Mouse (Mus musculus): ENCODE results near the gene Tbx2. TPM values are rescaled to one million over a fixed set of nuclear protein-coding genes. Genes with fewer than 3 reads are reported as not detected.

Tbx2 gene
- polyA plus RNA-seq, 1 experiment from 2014 or later, result 20.5 TPM

DNA sequence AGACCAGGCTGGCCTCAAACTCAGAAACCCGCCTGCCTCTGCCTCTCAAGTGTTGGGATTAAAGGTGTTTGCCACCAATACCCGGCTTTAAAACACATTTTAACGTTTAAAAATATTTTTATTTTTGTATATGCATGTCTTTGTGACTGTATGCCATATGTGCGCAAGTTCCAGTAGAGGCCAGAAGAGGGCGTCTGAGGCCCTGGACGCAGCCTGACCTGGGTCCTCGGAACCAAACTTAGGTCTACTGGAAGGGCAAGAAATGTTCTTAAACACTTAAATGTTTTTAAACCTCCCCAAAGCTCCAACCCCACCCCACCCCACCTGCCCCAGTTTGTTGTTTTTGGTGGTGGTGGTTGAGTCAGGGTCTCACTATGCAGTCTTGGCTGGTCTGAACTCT, 32.0 kb downstream of the Tbx2 start:
- no peak overlapping the region for H3K9ac ChIP-seq
- H3K4me3 ChIP-seq, result no peak overlapping the region
- no peak for ATAC-seq (ENCODE audit: insufficient number of reproducible peaks, insufficient read depth, low FRiP score, low TSS enrichment)
- H3K4me2 ChIP-seq (replicated peaks), result no peak overlapping the region
- H3K27me3 ChIP-seq, result no peaks in the 10 kb centered on the region
- H3K9me3 ChIP-seq, result no peaks in the 10 kb centered on the region
- H3K27ac ChIP-seq, result no peak overlapping the region
- no peaks in the 10 kb centered on the region for H3K4me1 ChIP-seq
- H3K36me3 ChIP-seq, result no peaks in the 10 kb centered on the region
- 38% methylated on average over 7 of the region's 7 CpGs for WGBS

DNA sequence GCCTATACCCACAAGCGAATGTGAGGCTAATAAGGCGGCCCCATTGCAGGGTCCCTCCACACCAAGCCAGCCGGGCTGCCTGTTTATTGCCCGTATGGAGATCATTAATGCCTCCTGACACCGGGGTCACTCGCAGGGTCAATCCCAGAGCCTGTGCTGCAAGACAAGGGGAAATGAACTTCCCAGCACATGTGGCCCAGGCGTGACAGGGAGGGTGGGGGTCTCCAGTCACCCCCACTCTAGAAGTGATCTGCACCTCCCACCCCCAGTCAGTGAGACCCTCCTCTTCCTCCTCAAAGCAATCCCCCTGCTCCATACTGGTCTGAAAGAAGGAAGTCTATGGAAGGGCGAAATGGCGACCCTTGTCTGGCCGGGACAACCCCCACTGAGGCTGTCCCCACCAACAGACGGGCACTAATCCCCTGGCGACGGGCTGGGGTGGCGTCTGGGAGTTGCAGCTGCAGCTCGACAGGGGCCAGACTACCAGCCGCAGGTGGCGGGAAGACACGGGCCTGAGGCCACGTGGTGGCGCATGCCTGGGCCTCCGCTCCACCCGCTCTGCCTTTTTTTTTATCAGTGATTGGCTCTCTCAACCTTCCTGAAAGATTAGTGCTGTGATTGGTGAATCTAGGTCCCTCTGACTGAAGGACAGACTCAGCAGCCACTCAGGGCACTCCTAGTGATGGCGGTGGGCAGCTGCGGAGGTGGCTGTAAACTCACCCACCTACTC, 43.9 kb downstream of the Tbx2 start:
- peak; percentile 74 for ATAC-seq (ENCODE audit: insufficient number of reproducible peaks, insufficient read depth, low FRiP score, low TSS enrichment)
- Histone ChIP-seq H3K9me3 (no peaks in the 10 kb centered on the region), H3K9ac (no peak overlapping the region), H3K4me2 (replicated peaks) (peak overlapping the region; percentile 20; the same call in 1 of the 2 replicates), H3K27me3 (peaks cover 7% of the 10 kb centered on the region; the same call in 1 of the 2 replicates), H3K4me3 (no peak overlapping the region), H3K27ac (no peak overlapping the region), H3K4me1 (peaks cover 6% of the 10 kb centered on the region; the same call in 1 of the 2 replicates), H3K36me3 (no peaks in the 10 kb centered on the region)
- WGBS, result 28% methylated on average over 24 of the region's 24 CpGs

DNA sequence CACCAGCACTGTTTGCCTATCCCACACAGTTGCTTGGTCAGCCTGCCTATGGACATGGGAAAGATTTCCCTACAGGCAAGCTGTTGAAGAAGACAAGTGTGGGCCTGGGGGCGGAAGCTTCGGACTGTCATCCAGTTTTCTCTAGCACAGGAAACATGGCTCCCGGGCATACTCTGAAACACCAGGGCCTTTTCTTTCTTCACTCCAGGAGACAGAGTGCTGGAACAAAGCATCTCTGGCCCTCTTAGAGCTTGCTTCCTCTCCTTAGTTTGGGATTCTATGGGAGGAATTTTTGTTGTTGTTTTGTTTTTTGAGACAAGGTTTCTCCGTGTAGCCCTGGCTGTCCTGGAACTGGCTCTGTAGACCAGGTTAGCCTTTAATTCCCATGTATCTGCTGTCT, 52.1 kb downstream of the Tbx2 start:
- H3K9ac ChIP-seq, result no peak overlapping the region
- no peak overlapping the region for H3K4me3 ChIP-seq
- H3K4me2 ChIP-seq (replicated peaks), result no peak overlapping the region
- H3K9me3 ChIP-seq, result no peaks in the 10 kb centered on the region
- no peak overlapping the region for H3K27ac ChIP-seq
- H3K4me1 ChIP-seq, result peaks cover 12% of the 10 kb centered on the region
- no peaks in the 10 kb centered on the region for H3K36me3 ChIP-seq
- H3K27me3 ChIP-seq, result peaks cover 61% of the 10 kb centered on the region
- 36% methylated on average over 4 of the region's 4 CpGs for WGBS
- no peak for ATAC-seq (ENCODE audit: insufficient number of reproducible peaks, insufficient read depth, low FRiP score, low TSS enrichment)

DNA sequence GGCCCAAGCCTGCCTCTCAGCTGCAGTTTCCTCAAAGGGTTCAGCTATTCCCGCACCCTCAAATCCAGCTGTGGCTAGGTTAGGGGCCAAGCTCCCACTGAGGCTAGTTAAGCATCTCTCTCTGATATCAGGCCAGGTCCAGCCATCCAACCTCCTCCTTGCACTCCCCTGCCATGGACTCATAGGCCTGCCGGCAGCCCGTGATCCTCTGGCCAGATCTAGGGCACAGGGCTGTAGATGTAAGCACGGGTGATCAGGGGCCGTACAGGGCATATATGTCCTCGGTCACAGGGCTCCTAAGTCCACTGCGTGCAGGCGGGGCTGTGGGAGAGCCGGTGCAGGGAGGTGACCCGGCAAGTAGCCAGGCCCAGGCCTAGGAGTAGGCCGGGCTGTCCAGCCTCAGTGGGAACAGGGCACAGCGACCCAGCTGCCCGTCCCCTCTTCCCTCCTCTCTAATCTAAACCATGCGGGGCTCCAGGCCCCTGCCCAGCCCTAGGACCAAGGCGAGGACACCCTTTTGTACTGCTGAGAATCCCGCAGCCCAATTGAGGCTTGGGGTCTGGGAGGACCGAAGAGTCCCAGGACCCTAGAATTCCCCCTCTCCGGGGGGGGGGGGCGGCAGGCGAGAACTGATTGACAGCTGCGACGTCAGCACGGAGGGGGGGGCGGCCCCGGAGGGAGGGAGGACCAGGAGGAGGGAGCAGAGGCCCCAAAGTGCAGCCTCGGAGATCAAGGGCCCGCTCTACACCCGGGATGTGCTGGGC, 53.5 kb downstream of the Tbx2 start, which contains the start of gene Tbx4:
Gene Tbx4 (plus strand): TSS at position 758 of the 764 bp plus-strand sequence.
- peak within 1 kb of the TSS; percentile 40 for H3K4me2 ChIP-seq (replicated peaks)
- WGBS, result 13% methylated on average over 26 of the region's 28 CpGs
- H3K9me3 ChIP-seq, result no peaks in the 10 kb centered on the region
- H3K27me3 ChIP-seq, result peaks cover 71% of the 10 kb centered on the region
- H3K9ac ChIP-seq, result 0 out of 2 replicates have a peak within 1 kb of the TSS, but pooled peaks have one; percentile 15
- peak within 1 kb of the TSS; percentile 25 for H3K4me3 ChIP-seq
- peak; percentile 63 for ATAC-seq (ENCODE audit: insufficient number of reproducible peaks, insufficient read depth, low FRiP score, low TSS enrichment)
- peaks cover 13% of the 10 kb centered on the region for H3K4me1 ChIP-seq
- no peaks in the 10 kb centered on the region for H3K36me3 ChIP-seq
- H3K27ac ChIP-seq, result no peak within 1 kb of the TSS

DNA sequence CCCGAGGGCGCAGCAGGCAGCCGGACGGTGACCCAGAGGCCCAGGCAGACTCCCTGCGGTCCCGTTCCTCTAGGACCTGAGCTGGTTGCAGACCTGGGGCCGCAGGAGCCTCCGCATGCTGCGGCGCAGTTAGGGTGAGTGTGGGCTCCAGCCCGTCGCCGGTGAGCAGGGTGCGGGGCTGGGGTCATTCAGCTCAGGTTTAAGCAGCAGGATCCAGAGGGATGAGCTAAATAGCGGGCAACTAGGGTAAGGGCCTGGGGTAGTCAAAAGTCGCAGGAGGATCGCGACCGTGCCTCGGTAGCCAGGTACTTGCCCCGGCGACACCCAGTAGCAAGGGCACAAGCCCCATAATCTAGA, 54.1 kb downstream of the Tbx2 start:
- H3K4me3 ChIP-seq, result peak overlapping the region; percentile 25
- H3K36me3 ChIP-seq, result no peaks in the 10 kb centered on the region
- peak overlapping the region; percentile 40 for H3K4me2 ChIP-seq (replicated peaks)
- H3K27me3 ChIP-seq, result peaks cover 73% of the 10 kb centered on the region
- no peaks in the 10 kb centered on the region for H3K9me3 ChIP-seq
- H3K4me1 ChIP-seq, result peaks cover 14% of the 10 kb centered on the region
- H3K27ac ChIP-seq, result no peak overlapping the region
- no peak for ATAC-seq (ENCODE audit: insufficient number of reproducible peaks, insufficient read depth, low FRiP score, low TSS enrichment)
- WGBS, result 3% methylated on average over 22 of the region's 22 CpGs
- 0 out of 2 replicates have a peak overlapping the region, but pooled peaks have one; percentile 15 for H3K9ac ChIP-seq

DNA sequence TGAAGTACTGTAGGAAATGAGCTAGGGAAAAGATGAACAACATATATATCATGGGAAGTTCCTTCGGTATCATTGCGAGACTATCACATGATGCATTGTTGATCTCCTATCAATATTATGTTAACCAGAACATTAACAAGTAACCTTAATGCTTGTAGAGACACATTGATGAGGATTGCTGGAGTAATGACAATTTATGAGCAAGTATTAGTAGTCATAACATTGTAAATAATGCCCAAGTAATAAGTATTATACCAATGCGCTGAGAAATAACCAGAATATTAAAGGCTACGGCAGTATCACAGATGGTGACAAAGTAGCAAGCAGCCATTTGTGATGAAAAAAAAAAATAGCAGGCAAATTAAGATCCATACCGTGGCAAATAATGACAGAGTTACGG, 54.9 kb downstream of the Tbx2 start:
- no peak overlapping the region for H3K4me2 ChIP-seq (replicated peaks)

DNA sequence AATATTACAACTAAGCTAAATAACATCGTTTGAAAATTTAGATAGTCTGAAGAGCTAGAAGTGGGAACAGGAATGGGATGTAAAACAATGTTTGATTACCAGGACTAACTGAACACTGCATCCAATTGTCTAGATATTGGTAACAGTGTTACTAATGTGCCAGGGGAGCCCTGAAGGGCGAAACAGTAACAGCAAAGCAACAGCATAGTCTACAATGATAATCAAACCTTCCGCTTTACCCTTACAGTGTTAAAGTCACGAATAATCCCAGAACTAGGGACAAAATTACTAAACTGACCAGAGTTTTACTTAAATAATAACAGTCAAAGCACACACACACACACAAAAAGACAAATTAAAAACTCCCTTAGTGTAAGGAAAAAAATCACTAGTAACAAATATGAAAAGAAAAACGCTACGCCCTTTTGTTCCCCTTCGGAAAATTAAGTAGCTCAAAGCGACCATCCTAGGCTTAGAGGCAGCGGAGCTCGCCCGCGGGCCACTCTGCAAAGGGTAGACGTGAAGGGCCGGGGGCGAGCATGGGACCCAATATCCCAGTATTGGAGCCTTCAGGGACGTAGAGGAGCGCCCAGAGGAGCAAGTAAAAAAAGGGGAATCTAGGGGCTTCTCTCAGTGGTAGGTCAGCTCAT, 55.6 kb downstream of the Tbx2 start:
- Histone ChIP-seq H3K9ac (no peak overlapping the region), H3K27me3 (peaks cover 85% of the 10 kb centered on the region), H3K9me3 (no peaks in the 10 kb centered on the region), H3K36me3 (no peaks in the 10 kb centered on the region), H3K4me3 (peak overlapping the region; percentile 17; the same call in 1 of the 2 replicates), H3K27ac (no peak overlapping the region), H3K4me1 (peaks cover 14% of the 10 kb centered on the region), H3K4me2 (replicated peaks) (0 out of 2 replicates have a peak overlapping the region, but pooled peaks have one; percentile 21)
- 3% methylated on average over 17 of the region's 17 CpGs for WGBS
- ATAC-seq (ENCODE audit: insufficient number of reproducible peaks, insufficient read depth, low FRiP score, low TSS enrichment), result no peak

More for the DNA sequence above, 54.9 kb downstream of the Tbx2 start:
- H3K9ac ChIP-seq, result no peak overlapping the region
- H3K27me3 ChIP-seq, result peaks cover 82% of the 10 kb centered on the region
- no peak overlapping the region for H3K4me3 ChIP-seq
- no peak overlapping the region for H3K27ac ChIP-seq
- WGBS, result 19% methylated on average over 6 of the region's 6 CpGs
- ATAC-seq (ENCODE audit: insufficient number of reproducible peaks, insufficient read depth, low FRiP score, low TSS enrichment), result no peak
- no peaks in the 10 kb centered on the region for H3K9me3 ChIP-seq
- H3K36me3 ChIP-seq, result no peaks in the 10 kb centered on the region
- H3K4me1 ChIP-seq, result peaks cover 14% of the 10 kb centered on the region

DNA sequence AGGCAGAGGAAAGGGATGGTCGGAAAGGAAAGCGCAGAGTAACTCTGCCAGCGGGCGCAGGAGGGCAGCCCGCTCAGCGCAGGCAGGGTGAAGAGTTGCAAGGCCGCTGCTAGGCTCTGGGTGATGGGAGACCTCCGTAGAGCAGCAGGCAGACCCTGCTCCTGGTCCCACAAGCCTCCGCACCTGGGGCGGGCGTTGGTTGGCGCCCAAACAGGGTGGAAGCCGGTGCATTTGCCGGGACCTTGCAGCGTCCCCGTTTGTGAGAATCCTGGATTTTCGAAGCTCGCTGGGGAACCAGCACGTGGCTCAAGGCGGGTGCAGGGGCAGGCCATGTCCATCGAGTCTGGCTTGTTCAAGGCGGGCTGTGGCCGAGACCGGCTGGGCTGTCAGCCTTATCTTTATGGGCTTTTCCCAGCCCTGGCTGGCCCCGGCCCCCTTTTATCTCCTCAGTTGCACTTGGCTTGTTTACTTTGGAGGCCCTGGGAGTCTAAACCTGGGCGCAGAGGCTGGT, 56.2 kb downstream of the Tbx2 start:
- H3K4me2 ChIP-seq (replicated peaks), result 0 out of 2 replicates have a peak overlapping the region, but pooled peaks have one; percentile 21
- no peak overlapping the region for H3K27ac ChIP-seq
- H3K9ac ChIP-seq, result peak overlapping the region; percentile 29; the same call in 1 of the 2 replicates
- WGBS, result 5% methylated on average over 26 of the region's 26 CpGs
- peaks cover 14% of the 10 kb centered on the region for H3K4me1 ChIP-seq
- peaks cover 85% of the 10 kb centered on the region for H3K27me3 ChIP-seq
- no peak for ATAC-seq (ENCODE audit: insufficient number of reproducible peaks, insufficient read depth, low FRiP score, low TSS enrichment)
- H3K4me3 ChIP-seq, result peak overlapping the region; percentile 17
- H3K36me3 ChIP-seq, result no peaks in the 10 kb centered on the region
- no peaks in the 10 kb centered on the region for H3K9me3 ChIP-seq

DNA sequence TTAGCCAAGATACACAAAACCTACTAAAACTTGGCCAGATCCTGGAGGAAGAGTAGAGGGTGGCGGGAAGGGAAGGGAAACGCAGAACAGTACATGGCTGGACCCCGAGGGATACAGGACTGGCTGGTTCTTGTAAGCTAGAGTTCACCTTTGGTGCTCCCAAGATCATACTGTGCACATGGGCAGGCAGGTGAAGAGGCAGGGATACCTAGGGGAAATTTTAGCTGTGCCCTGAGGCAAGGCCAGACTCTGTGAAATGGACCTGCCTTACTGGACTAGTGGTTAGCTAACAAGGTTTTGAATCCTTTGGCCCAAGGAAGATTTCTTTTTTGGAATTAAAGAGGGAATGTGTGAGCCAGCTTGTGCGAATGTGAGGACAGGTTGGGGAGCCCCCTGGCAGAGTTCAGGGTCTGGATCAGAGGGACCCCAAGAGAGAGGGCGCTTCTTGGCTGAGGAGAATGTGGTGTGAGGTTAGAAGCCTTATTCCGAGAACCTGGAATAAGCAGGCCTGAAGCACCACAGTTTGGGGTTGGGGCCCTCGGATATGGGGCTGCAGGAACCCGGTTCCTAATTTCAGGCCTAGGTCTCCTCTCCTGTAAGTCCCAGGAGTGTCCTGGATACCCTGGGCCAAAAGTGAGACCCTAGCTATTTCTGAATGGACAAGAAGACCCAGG, 56.8 kb downstream of the Tbx2 start:
- Histone ChIP-seq H3K4me1 (peaks cover 14% of the 10 kb centered on the region), H3K9ac (no peak overlapping the region), H3K4me3 (peak overlapping the region; percentile 6; the same call in 1 of the 2 replicates), H3K27ac (no peak overlapping the region), H3K4me2 (replicated peaks) (no peak overlapping the region), H3K9me3 (no peaks in the 10 kb centered on the region), H3K36me3 (no peaks in the 10 kb centered on the region), H3K27me3 (peaks cover 87% of the 10 kb centered on the region)
- 29% methylated on average over 8 of the region's 8 CpGs for WGBS
- no peak for ATAC-seq (ENCODE audit: insufficient number of reproducible peaks, insufficient read depth, low FRiP score, low TSS enrichment)

DNA sequence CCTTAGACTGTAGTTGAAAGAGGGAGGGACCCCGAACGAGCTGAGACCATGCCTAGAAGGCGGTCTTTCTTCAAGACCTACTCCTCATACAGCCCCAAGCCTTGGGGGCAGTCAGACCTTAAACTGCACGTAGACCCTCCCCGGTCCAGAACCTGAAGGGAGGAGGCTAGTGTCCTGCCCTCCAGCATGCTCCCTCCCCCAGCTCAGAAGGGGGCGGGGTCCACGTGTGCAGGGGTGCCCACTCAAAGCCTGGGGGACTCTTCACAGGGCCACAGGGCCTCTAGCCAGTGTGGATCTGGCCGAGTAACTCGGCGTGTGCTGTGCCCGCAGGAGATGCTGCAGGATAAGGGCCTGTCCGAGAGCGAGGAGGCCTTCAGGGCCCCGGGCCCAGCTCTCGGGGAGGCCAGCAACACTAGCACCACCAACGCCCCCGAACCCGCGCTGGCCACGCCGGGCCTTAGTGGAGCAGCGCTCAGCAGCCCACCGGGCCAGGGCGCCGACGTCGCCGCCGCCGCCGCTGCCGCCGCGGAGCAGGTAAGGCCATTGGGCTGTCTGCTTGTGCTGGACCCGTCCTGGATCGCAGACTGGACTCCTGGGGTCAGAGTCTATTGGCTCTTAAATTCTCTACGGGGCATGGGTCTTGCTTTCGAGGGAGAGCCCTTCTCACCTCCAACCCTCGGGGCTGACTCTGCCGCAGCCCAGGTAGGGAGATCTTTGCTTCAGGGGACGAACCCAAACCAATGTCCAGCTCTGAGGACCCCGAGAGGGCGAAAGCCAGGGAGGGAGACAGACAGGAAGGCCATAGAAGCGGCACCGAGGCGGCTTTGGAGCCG, 57.6 kb downstream of the Tbx2 start:
- H3K9me3 ChIP-seq, result no peaks in the 10 kb centered on the region
- no peak overlapping the region for H3K27ac ChIP-seq
- 0 out of 2 replicates have a peak, but pooled peaks have one; percentile 31 for ATAC-seq (ENCODE audit: insufficient number of reproducible peaks, insufficient read depth, low FRiP score, low TSS enrichment)
- 2% methylated on average over 47 of the region's 47 CpGs for whole genome bisulfite sequencing
- H3K4me3 ChIP-seq, result peak overlapping the region; percentile 6; the same call in 1 of the 2 replicates
- H3K36me3 ChIP-seq, result no peaks in the 10 kb centered on the region
- H3K27me3 ChIP-seq, result peaks cover 87% of the 10 kb centered on the region
- H3K4me1 ChIP-seq, result peaks cover 19% of the 10 kb centered on the region
- 0 out of 2 replicates have a peak overlapping the region, but pooled peaks have one; percentile 10 for H3K4me2 ChIP-seq (replicated peaks)
- no peak overlapping the region for H3K9ac ChIP-seq

Measured in embryonic facial prominence, embryonic 12.5 days (tissue).